ENCODE assay signal across 9 mouse cellular contexts in genomic region chr17:86471684-86472083, GRCm38 (mm10). TPM values are rescaled to one million over a fixed set of nuclear protein-coding genes. Genes with fewer than 3 reads are reported as not detected.
DNase-seq lines count a peak whose midpoint lies in the region; ATAC-seq and TF ChIP-seq lines count a peak whose summit lies in the region.
"Had no signal": no experiment of that assay in that cellular context is flagged by ENCODE, and none has a peak within 500 bp of the region (broad histone marks: within the 10 kb centered on the region; RNA-seq: fewer than 3 reads in every experiment).

No protein-coding gene starts in this region.

- no peaks in the 10 kb centered on the region for H3K27me3 ChIP-seq in heart, postnatal 0 days (ENCODE audit: control insufficient read depth, insufficient read depth, low read length)
- peaks cover 38% of the 10 kb centered on the region for H3K27me3 ChIP-seq in midbrain, embryonic 10.5 days (ENCODE audit: low read depth, poor library complexity, severe bottlenecking)

- no peaks in the 10 kb centered on the region for H3K36me3 ChIP-seq in heart, postnatal 0 days (replicated peaks; ENCODE audit: control insufficient read depth, insufficient read depth, low read length)
- no peaks in the 10 kb centered on the region for H3K36me3 ChIP-seq in midbrain, embryonic 10.5 days

- peaks cover 26% of the 10 kb centered on the region for H3K4me1 ChIP-seq in heart, postnatal 0 days (ENCODE audit: control insufficient read depth, insufficient read depth)
- peaks cover 28% of the 10 kb centered on the region for H3K4me1 ChIP-seq in midbrain, embryonic 10.5 days

- no peak overlapping the region for H3K4me3 ChIP-seq in heart, postnatal 0 days (ENCODE audit: low read depth, low read length)
- no peak overlapping the region for H3K4me3 ChIP-seq in midbrain, embryonic 10.5 days

- no peak for DNase-seq in heart, postnatal 0 days (ENCODE audit: low spot score)
- DNase-seq in heart, adult 8-10 months (ENCODE audit: low spot score), result no peak
- peak; percentile 48 to 62 for DNase-seq in CD8-positive naive resting alpha-beta T cell, adult 2 months (ENCODE audit: low read depth in 2 of 2, low spot score in 2 of 2)
- peak; percentile 86 for DNase-seq in cerebellum, adult 9-10 months
- DNase-seq in kidney, postnatal 10 days, result peak; percentile 82
- peak; percentile 35 for DNase-seq in right cerebral cortex, postnatal 14 days
- DNase-seq in testis, postnatal 14 days (ENCODE audit: low spot score), result no peak
- no peak for DNase-seq in midbrain, embryonic 10.5 days (ENCODE audit: low spot score)

- H3K9ac ChIP-seq in heart, postnatal 0 days (replicated peaks; ENCODE audit: low read depth, low read length), result no peak overlapping the region

- no peak overlapping the region for H3K27ac ChIP-seq in heart, postnatal 0 days (ENCODE audit: low read depth)
- no peak overlapping the region for H3K27ac ChIP-seq in midbrain, embryonic 10.5 days (replicated peaks)

- peak; percentile 53 for TF ChIP-seq CTCF in heart, postnatal 0 days (IDR thresholded peaks at IDR 0.05; ENCODE audit: low read depth)

- no peak overlapping the region for H3K4me2 ChIP-seq in heart, postnatal 0 days (ENCODE audit: low read depth, low read length)

- 48% methylated on average over 5 of the region's 5 CpGs for WGBS in heart, postnatal 0 days
- WGBS in midbrain, embryonic 10.5 days, result 50% methylated on average over 5 of the region's 5 CpGs

- TF ChIP-seq EP300 in heart, postnatal 0 days (IDR thresholded peaks at IDR 0.05; ENCODE audit: low read depth), result no peak

- ATAC-seq in heart, postnatal 0 days (ENCODE audit: insufficient read depth, low read depth), result no peak

- no peaks in the 10 kb centered on the region for H3K9me3 ChIP-seq in heart, postnatal 0 days (replicated peaks; ENCODE audit: control insufficient read depth, low read length)
- H3K9me3 ChIP-seq in midbrain, embryonic 10.5 days (replicated peaks), result no peaks in the 10 kb centered on the region

RNA-seq across cellular contexts. Expression of gene Gm10309, which starts 33.3 kb away (rescaled TPM):
- total RNA-seq in heart, postnatal 0 days (2014; rRNA removed; ENCODE audit: low replicate concordance), result not detected in 2 replicates
- 0.10 and 0.12 TPM in 2 replicates for polyA plus RNA-seq in heart, postnatal 0 days (2015; fragmentation: Nextera tagmentation; extraction: Ambion mirVana)
- not detected for total RNA-seq in heart, adult 8-10 months (2022)
- 0.19 TPM in 1 of 2 replicates, not detected in the other for polyA plus RNA-seq in midbrain, embryonic 10.5 days (2016; fragmentation: Nextera tagmentation; extraction: Ambion mirVana)
- total RNA-seq: heart, postnatal 10 days had no signal

Comparison
In these comparisons a context has a peak if more than half of its experiments do, and no peak if none do; other contexts are left out.
1. DNase-seq: peak in CD8-positive naive resting alpha-beta T cell, adult 2 months (2 of 2), cerebellum, adult 9-10 months (single experiment), kidney, postnatal 10 days (single experiment) and right cerebral cortex, postnatal 14 days (single experiment); none in heart, postnatal 0 days (single experiment), heart, adult 8-10 months (single experiment), testis, postnatal 14 days (single experiment) and midbrain, embryonic 10.5 days (single experiment).